Mouse (Mus musculus): ENCODE results near the gene Hlcs.
A peak's percentile ranks its signal among the peaks of the same experiment; 100 is the strongest.

The Hlcs gene

DNA sequence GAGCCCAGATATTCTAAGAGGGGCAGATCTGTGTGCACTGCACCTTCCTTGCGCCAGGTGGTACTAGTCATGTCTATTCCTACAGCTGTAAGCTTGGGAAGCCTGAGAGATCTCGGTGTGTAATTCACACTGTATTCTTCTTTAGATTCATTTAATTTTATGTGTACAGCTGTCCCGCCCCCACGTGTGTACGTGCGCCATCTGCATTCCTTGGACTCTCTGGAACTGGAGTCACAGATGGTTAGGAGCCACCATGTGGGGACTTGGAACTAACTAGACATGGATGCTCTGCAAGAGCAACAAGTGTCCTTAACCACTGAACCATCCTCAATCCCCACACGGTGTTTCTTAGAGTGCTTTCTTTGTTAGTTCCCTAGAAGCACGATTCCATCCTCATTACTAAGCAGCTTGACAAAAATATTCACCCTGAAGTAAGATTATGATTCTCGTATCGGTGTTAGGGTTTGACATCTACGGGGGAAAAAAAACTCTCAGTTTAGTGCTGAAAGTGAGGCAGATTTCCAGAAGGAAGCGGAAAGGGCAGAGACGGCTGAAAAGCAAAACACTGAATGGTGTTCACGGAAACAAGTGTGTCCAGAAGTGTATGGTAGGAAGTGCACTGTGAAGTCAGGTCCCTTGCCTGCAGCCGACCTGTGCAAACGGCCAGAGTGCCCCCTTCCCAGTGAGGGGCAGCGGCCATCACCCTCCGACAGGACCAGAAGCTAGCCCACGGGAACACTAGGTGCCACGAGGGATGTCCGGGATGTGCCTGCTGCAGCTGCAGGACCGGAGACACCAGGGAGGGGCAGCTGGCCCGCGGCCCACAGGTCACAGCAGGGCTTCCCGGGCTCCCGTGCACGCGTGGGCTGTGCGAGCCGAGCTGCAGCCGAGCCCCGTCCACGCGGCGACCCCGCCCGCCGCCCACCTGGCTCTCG is 24.0 kb downstream of the Hlcs start:
- DNase-seq: peak; percentile 58 to 68

DNA sequence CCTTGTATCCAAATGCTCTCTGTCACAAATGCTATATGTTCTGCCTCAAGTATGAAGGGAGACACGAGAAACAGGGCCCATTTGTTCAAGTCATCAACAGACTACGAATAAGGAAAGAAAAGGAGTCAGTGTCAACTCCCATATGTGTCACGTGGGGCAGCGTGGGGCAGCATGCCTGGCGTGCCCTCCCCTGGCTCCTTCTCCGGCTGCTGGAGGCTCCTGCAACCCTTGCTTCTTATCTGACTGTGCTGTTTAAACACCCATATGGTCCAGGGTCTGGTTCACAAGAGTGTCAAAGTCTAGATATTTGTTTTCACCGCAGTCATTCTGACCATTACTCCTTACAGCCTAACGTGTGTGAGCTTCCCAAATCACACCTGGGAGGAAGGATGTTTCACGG is 25.5 kb downstream of the Hlcs start:
- DNase-seq: no peak

DNA sequence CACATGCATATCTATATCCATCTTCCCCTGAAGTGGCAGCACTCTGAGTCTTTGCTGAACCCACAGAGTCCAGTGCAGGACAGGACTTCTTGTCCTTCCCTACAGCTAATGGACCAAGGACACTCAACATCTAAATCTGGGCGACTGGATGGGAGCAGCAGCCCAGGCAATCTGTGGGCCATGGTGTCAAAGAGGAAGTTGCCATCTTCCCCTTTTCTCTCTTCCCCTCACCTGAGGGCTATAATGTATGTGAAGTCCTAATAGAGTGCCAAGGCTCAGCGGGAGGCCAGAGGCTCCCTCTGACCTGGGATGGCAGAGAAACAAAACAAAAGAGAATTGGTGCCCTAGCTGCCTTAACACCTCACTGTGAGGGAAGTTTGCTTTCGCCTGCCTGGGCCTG is 29.4 kb downstream of the Hlcs start:
- DNase-seq: no peak

DNA sequence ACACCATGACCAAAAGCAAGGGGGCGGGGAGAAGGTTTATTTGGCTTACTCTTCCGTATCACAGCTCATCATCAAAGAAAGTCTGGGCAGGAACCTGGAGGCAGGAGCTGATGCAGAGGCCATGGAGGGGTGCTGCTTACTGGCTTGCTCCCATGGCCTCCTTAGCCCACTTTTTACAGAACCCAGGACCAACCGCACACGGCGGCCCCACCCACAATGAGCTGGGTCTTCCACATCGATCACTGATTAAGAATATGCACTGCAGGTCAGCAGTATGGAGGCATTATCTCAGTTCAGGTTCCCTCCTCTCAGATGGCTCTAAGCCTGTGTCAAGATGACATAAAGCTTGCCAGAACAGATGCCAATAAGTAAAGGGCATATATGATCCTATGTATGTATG is 42.5 kb downstream of the Hlcs start:
- DNase-seq: no peak

DNA sequence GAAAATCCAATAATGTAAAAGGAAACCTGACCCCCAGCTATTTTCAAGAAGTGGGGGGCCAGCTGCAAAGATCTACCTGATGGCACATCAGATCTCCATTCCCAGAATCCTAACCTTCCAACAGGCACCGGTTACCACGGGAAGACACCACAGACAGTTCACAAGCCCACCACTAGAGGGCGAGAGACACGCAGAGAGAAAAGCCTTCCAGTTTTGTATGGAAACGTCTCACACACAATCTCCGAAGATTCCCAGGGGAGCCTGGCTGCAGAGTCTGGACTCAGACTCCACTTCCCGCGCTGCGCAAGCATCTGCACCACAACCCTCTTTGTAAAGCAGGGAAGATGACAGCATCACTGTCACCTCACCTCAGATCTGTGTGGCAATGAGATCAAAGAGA is 43.7 kb downstream of the Hlcs start:
- DNase-seq: peak; percentile 92 to 94

DNA sequence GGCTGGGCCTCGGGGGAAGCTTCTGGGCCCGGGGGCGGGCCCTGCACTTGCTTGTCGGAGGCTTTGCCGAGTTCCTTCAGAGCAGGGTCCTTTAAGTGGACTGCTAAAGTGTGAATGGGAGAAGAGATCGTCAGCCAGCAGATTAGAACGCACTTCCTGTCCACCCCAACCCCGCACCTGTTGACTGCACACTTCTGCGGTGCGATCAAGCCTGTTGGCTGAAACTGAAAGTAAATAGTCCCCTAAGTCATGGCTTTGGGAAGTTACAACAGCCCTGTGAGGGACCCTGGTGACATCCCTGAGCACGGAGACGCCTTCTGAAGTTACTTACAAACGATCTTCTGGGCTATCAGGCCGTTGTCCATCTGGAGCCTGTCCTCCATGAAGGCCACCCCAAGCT is 45.2 kb downstream of the Hlcs start:
- DNase-seq: no peak

DNA sequence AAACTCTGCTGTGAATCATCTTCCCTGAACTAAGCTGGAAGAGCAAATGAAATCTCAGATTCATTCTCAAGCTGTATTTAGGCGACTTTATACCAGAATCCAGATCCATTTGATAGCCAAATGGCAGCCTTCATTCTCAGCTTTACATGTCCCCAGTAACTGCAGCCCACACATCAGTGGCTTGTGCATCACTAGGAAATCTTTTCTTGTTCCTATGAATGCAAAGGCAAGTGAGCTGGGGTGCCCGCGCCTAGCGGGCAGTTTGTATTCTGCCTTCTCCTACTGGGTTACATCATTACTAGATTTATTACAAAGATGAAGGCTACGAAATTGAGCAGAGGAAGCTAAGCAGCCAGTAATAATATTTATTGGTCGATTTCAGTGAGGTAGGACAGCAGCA is 48.8 kb downstream of the Hlcs start:
- DNase-seq: no peak

DNA sequence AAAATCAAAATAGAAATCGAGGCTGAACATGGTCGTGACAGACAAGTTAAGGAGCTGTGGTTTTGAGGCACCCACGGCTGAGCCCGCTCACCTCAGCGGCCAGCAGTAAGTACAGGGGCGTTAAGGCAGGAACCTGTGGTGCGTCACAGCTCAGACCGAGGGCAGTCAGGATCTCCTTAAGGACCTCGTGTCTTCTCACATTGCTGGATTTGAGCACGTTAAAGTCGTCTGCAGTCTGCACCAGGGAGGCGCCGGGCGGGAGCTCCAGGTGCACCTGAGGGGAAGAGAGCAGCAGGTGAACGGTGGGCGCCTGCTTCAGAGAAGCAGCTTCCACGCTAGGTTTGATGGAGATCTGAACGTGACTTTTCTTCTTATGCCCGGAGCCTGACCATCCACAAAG is 50.9 kb downstream of the Hlcs start:
- DNase-seq: no peak

DNA sequence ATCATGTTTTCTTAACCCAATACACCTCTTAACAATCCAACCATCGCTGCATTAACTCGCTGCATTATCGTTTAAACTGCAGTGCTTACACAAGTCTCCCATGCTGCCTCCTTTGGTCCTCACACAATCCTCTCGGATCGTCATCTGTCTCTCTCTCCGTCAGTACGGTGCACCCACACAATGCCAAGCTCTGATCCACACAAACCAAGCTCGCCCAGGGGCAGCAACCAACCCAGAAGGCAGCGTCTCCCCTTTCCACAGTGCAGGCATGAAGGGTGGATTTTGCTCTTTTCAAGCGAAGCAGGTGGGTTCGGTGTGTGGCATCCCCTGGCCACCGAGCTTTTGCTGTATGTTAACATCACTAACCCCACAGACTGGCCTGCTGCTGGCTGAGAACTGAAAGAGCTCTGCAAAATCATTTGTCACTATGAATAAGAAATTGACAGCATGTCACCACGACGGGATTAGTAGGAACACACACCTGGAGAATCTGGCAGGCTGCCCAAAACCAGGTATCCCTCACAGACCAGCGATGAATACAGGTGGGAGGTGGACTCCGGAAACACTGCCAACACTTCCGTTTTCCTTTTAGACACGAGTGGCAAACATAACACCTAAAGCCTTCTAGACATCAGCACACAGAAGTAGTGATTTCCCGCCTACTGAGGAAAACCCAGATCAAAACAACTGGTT is 52.3 kb downstream of the Hlcs start:
- no peak for DNase-seq

DNA sequence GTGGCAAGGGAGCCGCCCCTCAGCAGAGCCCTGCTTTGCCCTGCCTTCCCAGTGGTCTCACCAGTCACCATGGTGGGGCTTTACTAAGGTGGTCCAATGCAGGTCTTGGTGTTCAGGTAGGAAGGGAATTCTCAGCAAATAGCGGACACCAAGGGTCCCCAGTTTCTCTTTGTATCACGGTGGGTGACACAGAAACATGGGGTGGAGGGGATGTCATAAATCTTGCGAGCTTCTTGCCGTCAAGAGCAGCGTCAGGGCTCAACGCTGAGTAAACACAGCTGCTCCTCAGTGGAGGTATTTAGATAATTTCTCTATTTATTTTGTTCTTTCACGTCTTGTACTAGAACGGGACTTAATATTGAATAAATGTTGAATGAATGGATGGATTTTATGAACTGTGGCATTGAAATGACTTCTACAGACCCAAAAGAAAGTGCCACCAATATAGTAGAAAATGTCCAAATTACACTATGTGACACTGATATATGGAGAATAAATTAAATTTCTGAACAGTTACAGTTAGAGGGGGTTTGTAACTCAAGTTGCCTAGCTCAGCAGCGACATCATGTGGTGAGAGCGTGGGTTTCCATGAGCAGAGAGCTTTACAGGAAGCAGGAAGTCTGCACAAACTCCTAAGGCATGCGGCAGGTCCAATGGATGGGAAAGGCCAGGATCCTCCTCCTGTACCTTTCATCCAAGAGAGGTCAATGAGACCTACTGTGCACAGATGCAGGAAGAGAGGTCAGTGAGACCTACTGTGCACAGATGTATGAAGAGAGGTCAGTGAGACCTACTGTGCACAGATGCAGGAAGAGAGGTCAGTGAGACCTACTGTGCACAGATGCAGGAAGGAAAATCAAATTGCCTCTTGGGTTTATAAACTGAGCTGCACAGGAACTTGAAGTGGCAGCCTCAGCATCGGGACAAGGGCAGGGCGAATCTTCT is 54.7 kb downstream of the Hlcs start:
- DNase-seq: peak; percentile 68 to 71

DNA sequence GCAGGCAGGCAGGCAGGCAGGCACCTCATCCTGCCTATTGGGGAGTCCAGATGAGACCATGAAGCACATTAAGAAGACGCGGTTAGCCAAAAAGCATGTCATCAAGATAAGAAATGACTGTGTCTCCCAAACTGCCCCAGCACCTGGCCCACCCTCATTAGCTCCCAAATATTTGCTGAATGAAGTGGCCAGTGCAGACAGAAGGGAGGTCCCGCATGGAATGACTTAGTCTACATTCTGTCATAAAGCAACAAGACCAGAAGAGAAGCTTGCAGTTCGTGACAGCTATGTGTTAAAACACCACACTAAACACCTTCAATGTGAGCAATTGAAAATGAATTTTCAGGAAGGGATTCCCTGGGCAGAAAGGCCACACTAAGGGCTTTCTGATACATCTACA is 57.8 kb downstream of the Hlcs start:
- DNase-seq: no peak

DNA sequence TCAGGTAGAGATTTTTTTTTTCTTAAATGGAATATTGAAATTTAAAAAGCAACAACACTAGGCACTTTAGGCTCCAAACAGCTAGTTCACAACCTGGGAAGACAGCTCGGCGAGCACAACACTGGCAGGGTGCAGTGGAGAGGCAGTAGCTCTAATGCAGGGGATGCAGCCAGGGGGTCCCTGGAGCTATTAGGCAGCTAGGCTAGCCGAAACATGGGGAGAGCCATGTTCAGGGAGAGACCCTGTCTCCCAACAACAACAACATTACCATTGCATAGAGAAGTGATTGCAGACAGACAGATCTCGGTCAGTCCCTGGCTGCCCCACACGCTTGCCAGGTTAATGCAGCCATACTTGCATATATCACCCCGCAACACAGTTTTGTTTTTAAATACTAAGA is 58.3 kb downstream of the Hlcs start:
- DNase-seq: no peak

DNA sequence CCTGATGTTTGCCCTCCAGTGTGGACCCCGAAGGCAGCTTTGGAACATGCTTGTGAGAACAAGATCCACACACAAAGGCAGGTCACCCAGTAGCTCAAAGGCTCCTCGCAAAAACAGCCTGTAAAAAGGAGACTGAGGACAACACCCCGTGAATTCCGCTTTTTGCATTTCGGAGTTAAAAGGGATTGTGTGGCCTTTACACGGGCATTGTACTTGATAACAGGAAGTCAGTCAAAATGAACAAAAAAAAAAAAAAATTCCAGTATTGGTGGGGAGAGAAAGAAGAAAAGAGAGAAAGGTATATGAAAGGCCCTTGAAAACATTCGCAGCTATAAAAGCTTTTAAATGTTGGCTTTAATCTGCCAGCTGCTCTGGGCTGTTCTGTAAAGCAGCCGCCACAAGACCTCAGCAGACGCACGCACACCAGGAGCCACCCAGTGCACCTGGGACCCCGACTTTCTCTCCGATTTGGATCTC is 58.9 kb downstream of the Hlcs start:
- DNase-seq: no peak

DNA sequence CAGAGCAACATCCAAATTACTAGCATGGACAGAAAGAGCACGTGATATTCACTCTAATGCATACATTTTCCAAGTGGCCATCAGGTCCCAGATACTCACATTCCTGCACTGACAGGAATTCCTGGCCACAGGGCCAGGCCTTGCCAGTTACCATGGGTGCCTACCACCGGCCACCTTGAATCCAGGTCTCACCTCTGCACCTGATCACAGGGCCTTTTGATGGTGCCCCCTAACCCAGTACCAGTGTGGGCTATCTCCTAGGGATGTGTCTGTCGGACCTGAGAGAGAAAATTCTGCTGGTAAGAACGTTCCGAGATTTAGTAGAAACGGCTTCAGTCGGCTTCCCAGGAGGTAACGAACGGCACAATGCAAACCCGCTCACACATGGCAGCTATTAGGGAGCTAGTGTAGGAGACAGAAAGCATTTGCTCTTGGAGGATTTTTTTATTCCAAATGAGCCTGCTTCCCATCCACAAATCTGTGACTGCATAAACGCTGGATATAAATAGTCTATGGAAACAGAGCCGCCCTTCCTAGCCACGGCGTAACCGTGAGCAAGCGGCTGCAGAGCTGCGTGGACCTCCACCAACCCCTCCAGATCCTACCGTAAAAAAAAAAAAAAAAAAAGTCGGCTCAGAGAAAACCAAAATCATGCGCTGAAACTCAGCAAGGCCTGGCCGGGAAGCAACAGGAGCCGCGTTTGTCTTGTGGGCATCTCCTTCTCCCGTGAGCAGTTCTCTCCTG is 59.5 kb downstream of the Hlcs start:
- DNase-seq: no peak

DNA sequence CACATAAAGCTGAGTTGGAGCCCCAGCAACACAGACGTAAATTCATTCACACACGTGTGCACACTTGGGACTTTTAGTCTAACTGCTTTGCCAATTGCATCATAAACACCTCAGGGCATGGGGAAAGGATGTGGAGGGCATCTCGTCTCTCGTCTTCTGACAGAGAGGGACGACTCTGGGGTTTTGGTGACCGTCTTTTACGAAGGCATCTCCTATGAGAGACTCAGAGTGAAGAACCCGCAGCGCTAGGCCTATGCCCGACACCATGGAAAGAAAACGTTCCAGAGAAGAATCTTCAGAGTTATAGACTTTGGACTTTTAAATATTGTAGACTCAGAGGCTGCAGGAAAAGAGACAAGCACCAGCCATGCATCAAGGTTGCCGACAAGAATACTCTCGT is 61.6 kb downstream of the Hlcs start:
- no peak for DNase-seq

DNA sequence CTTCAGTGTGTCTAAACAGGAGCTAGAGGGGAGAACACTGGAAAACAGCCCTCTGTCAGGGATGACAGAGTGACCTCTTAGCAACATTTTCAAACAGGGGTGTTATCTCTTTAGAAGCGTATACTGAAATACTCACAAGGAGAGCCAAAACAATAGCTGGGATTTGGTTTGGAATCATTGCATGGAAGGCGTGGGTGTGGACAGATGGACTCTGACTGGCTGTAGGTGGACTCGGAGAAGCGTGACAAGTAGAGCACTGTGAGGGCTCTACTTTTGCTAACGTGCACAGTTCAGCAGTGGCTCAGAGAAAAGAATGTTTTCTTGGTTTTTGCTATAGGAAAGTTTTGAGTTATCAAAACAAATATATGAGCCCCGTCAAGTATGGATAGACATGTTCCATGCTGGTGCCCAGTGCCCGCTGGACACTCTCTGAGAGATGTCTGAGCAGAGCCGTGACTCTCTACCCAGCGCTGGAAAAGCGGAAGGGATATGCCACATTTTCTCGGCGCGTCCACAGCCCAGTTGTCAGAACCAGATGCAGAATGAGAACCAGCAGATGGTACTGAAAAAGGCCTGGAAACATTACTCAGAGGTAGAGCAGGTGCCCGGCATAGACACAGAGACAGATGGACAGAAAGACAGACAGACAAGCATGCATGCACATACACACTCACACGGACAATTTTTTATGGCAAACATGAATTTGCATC is 62.6 kb downstream of the Hlcs start:
- DNase-seq: peak; percentile 39 to 52

DNA sequence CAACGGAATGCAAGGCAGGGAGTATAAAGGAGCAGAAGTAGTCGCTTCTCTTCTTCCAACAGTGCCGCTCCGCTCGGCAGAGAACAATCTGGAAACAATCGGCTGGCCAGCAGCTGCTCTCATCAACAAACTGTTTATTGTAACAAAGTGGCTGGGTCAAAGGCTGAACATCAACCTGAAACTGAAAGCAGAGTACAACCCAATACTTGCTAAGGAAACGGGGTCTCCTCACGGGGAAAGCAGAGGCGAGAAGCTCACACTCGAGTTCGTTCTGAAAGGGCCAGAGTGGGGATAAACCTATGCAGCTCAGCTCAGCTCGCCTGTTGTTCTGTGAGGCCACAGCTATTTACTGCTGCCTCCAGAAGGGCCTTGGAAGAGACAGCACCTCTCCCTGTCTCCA is 63.2 kb downstream of the Hlcs start:
- no peak for DNase-seq

DNA sequence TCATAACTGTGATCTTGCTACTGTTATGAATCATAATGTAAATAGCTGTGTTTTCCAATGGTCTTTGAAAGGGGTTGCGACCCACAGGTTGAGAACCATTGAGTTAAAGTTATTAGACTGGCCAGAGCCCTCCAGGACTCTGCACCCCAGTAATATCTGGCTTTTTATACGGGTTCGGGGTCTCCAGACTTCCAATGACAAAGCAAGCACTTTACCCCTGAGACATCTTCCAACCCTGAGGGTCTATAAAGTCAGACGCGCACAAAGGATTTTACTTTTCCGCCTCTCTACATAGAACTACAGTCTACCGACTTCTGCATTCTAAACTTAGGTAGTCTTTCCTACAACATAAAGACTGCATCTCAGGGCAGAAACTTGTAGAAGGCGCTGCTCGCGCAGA is 63.7 kb downstream of the Hlcs start:
- no peak for DNase-seq

DNA sequence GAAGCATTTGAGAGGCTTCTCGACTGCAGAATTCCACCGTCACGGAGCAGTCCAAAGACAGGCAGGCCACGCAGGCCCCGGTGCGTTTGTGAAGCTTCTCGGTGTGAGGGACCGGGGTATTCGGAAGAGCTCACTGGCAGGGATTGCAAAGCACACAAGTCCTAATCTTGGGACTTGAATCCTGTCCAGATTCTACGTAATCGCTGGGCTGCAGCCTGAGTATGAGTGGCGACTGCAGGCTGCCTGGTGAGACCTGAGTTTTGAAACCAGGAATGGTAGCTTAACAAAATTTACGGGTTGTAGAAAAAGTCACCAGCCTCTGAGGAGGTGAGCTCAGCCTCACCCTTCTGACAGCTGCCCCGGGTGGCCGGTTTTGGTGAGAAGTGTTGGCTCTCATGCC is 64.7 kb downstream of the Hlcs start:
- DNase-seq: peak in 1 of 2 experiments; percentile 42

DNA sequence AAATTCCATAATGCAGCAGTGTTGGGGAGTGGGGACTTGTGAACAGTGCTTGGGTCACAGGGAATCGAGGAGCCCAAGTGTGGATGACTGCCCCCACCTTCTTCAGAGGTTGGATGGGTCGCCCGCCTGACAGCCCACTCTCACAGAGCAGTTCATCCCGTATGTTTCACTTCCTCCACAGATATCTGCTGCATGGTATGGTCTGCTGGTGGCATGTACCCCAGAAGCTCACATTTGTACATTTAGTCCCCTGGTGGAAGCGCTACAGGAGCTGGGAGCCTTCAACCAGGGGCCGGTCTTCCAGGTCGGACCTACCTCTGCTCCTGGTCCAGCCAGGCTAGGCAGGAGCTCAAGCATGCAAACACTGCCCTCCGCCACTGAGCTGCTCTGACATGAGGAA is 66.4 kb downstream of the Hlcs start:
- DNase-seq: no peak

DNA sequence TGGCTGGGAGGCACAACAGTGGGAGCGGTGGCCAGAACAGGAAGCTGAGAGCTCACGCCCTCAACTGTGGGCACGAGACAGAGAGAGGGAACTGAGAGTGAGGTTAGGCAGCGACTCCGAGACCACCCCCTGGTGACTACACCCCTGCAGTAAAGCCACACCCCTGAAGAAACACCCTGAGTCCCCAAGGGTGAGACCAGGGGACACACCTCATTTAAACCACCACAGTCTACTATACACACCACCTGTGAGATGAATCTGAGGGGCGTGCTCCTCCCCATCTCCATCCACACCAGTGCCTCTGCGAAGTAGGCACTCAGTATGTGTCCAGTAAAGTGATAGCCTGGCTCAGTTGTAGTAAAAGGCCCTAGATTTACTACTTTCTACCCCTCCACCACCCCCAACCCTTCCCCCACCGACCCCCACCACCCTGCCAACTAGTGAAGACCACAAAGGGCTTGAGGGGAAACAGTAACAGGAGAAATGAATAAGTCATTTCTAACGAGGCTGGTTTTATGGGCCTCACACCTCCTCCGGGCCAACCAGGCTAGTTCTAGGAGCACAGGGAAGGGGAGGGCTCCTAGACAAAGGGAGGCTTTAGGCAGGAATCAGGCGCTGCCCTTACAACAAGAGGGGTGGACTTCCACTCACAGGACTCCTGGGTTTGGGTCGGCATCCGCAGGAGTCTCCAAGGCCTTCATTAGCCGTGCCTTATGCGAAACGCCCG is 67.2 kb downstream of the Hlcs start:
- no peak for DNase-seq

Measured in cerebellum, adult 18-20 months (tissue).